Mouse (Mus musculus): Measurements from ENCODE around the gene Gm8906. TPM values are rescaled to one million over a fixed set of nuclear protein-coding genes. Genes with fewer than 3 reads are reported as not detected.
"Not testable (repeated sequence)": the region's sequence is repeated elsewhere in the genome, so short reads cannot be mapped to it uniquely, and the experiment has no call there.

Gene Gm8906
- not detected in 2 replicates for polyA plus RNA-seq (2015; fragmentation: Nextera tagmentation; extraction: Ambion mirVana)

- H3K4me1 ChIP-seq; H3K4me2 ChIP-seq; H3K9me3 ChIP-seq; H3K27me3 ChIP-seq (replicated peaks); ATAC-seq (ENCODE audit: extremely low read depth, insufficient number of reproducible peaks, low FRiP score, low TSS enrichment); H3K4me3 ChIP-seq; H3K9ac ChIP-seq; H3K27ac ChIP-seq (replicated peaks); H3K36me3 ChIP-seq: not testable (repeated sequence)
- 41% methylated on average over 2 of the region's 3 CpGs for WGBS
Measured at GRCm38 (mm10) chr5:11502385-11502784, at the start of gene Gm8906. TSS of gene Gm8906 (plus strand) at chr5:11502685.

Other genes with a start within 250 kb of the Gm8906 start
- not detected in 2 replicates for gene Gm8890, start 246.7 kb upstream of the Gm8906 start, polyA plus RNA-seq (2015; fragmentation: Nextera tagmentation; extraction: Ambion mirVana)
- not detected in 2 replicates for gene Speer1, start 161.2 kb upstream of the Gm8906 start, polyA plus RNA-seq (2015; fragmentation: Nextera tagmentation; extraction: Ambion mirVana)
- gene Gm8897, start 86.3 kb upstream of the Gm8906 start, polyA plus RNA-seq (2015; fragmentation: Nextera tagmentation; extraction: Ambion mirVana) = not detected in 2 replicates
- not detected in 2 replicates for gene Gm6460, start 92.2 kb downstream of the Gm8906 start, polyA plus RNA-seq (2015; fragmentation: Nextera tagmentation; extraction: Ambion mirVana)
- not detected in 2 replicates for gene Gm8922, start 179.3 kb downstream of the Gm8906 start, polyA plus RNA-seq (2015; fragmentation: Nextera tagmentation; extraction: Ambion mirVana)

Data from heart, embryonic 13.5 days (tissue).